Mouse (Mus musculus) megakaryocyte-erythroid progenitor cell, adult 5-6 weeks (primary cell): ENCODE results near the gene Krt7. TPM values are rescaled to one million over a fixed set of nuclear protein-coding genes. Genes with fewer than 3 reads are reported as not detected.

Experiments
- ATAC-seq: replicated peaks from 2 replicates; pipeline ENCODE4 v1.8.0; 2016; ENCODE audit warnings: mild to moderate bottlenecking, inconsistent platforms; ENCODE audit not compliant: severe bottlenecking, poor library complexity, low FRiP score, low TSS enrichment
- total RNA-seq, 2 experiments: library from RNA; stranded (forward) in 1 of 2; stranded (reverse) in 1 of 2; fragments of 200-1000, 215-1000 nt in 1 of 2; fragments of >200 nt in 1 of 2; fragmentation: Nextera tagmentation in 1 of 2; gene quantifications; 2 replicates each; pipeline ENCODE4 v1.2.3; 2014 to 2017

Krt7 gene
- total RNA-seq (2014; fragmentation: Nextera tagmentation) (not detected in 2 replicates), total RNA-seq (2017) (3.2 TPM in 1 of 2 replicates, not detected in the other)

GRCm38 (mm10) chr15:101410775-101411174 lies at the start of gene Krt7:
Gene Krt7, plus strand, starts transcription at chr15:101411043.
- ATAC-seq = no peak

GRCm38 (mm10) chr15:101362393-101363010 lies 48.3 kb upstream of the Krt7 start:
- ATAC-seq = no peak

GRCm38 (mm10) chr15:101363933-101364332 lies 46.9 kb upstream of the Krt7 start:
- no peak for ATAC-seq

- peak; percentile 30; the same call in 1 of the 2 replicates for ATAC-seq
Measured at GRCm38 (mm10) chr15:101364425-101364824, 46.4 kb upstream of the Krt7 start.

GRCm38 (mm10) chr15:101364891-101365671 lies 45.8 kb upstream of the Krt7 start:
- no peak for ATAC-seq

- ATAC-seq = no peak
Measured at GRCm38 (mm10) chr15:101365721-101366120, 45.1 kb upstream of the Krt7 start.

GRCm38 (mm10) chr15:101366482-101366881 lies 44.4 kb upstream of the Krt7 start:
- ATAC-seq = no peak

GRCm38 (mm10) chr15:101366926-101367325 lies 43.9 kb upstream of the Krt7 start:
- no peak for ATAC-seq

GRCm38 (mm10) chr15:101367497-101367896 lies 43.3 kb upstream of the Krt7 start:
- ATAC-seq = no peak

- no peak for ATAC-seq
Measured at GRCm38 (mm10) chr15:101368015-101368414, 42.8 kb upstream of the Krt7 start.

GRCm38 (mm10) chr15:101368502-101369381 lies 42.1 kb upstream of the Krt7 start:
- ATAC-seq = no peak

GRCm38 (mm10) chr15:101369382-101370100 lies 41.3 kb upstream of the Krt7 start:
- no peak for ATAC-seq

- ATAC-seq = no peak
Measured at GRCm38 (mm10) chr15:101370101-101370911, 40.5 kb upstream of the Krt7 start, which contains the start of gene Krt80. Gene Krt80, minus strand, starts transcription at chr15:101370162.

GRCm38 (mm10) chr15:101371141-101371985 lies 39.5 kb upstream of the Krt7 start:
- ATAC-seq = no peak

- ATAC-seq = no peak
Measured at GRCm38 (mm10) chr15:101372131-101372977, 38.5 kb upstream of the Krt7 start.

- no peak for ATAC-seq
Measured at GRCm38 (mm10) chr15:101373286-101373898, 37.5 kb upstream of the Krt7 start.
